Mouse (Mus musculus): ENCODE data around the gene Fancg. TPM values are rescaled to one million over a fixed set of nuclear protein-coding genes. Genes with fewer than 3 reads are reported as not detected.

Gene Fancg
- polyA plus RNA-seq, 1 experiment, result 3.2 TPM

DNA sequence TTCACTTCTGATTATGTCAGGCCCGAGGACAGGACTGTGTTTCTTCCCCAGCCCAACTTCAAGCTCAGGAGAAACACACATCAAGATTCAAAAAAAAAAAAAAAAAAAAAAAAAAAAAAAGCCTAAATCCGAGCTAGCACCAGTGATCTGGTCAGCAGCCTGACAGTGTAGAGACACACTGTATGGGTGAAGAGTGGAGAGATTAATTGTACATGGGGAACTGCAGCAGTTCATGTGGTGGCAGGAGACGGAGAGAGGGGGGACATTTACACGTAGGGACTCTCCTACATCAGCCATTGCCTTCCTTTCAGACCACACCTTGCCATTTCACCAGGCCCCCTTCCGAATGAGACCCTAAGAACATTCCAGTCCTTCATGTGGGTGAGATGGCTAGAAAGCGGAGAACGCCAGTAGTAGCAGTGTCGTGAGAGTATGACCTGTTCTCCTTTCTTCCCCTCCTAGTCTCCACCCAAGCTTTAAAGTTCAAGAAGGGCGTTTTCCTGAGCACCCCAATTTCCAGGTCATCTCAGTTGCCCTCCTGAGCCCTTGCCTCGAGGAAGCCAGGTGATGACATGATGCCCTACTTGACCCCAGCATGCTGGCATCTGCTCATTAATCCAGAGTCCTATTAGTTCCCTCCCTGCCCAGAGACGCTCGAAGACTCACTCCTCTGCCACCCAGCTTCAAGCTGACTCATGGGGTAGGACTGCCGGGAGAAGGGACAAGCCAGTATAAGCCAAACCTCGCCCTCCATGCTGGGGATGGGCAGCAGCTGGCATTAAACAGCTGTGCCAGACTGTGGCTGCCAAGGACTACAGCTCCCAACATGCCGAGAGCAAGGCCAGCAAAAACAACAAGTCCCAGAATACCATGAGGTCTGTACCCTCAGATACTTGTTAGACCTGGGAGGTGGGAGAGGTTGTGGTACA is 28.5 kb upstream of the Fancg start:
- H3K79me2 ChIP-seq (ENCODE audit: control insufficient read depth, insufficient read depth), result no peaks in the 10 kb centered on the region
- no peak overlapping the region for H3K4me3 ChIP-seq (ENCODE audit: insufficient read depth, poor library complexity, severe bottlenecking)
- peak overlapping the region; percentile 18 for H3ac ChIP-seq (ENCODE audit: control insufficient read depth, insufficient read length, low read depth)
- TF ChIP-seq MAX (IDR thresholded peaks at IDR 0.05) (peak; percentile 42), FOSL1 (IDR thresholded peaks at IDR 0.05; ENCODE audit: insufficient read depth, low read length, poor library complexity, severe bottlenecking) (no peak), MYOD1 (IDR thresholded peaks at IDR 0.05; ENCODE audit: control insufficient read depth, insufficient read length, low read depth) (peak; percentile 92)
- no peaks in the 10 kb centered on the region for H3K79me3 ChIP-seq (ENCODE audit: low read depth)
- no peaks in the 10 kb centered on the region for H3K36me3 ChIP-seq (ENCODE audit: control insufficient read depth, insufficient read depth)
- no peaks in the 10 kb centered on the region for H3K27me3 ChIP-seq (ENCODE audit: control insufficient read depth, insufficient read depth, insufficient read length)

DNA sequence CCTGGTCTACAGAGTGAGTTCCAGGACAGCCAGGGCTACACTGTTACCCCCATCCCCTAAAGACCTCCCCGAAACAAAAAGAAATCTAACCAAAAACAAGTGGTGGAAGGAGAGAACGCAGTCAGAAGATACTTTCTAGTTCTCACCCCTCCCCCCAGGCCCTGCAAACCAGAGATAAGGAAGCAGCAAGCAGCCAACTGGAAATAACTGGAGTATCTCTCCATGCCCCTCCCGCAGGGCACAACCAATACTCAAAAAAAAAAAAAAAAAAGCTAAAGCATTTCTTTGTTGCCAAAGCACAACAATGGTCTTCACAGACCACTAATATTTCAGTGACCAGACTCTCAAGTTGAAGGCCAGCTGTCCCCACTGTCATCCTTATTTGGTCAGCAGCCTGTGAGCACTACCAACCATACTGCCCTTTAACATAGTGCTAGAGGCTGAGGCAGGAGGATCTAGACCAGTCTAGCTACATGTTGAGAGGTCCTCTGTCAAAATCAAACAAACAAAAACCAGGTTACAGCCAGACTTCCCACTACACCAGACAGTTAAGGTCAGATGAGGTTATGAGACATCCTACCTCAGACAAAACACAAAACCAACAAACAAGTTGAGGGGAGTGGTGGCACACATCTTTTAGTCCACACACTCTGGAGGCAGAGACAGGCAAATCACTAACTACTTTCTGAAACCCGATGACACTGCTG is 27.7 kb upstream of the Fancg start:
- Histone ChIP-seq H3ac (ENCODE audit: control insufficient read depth, insufficient read length, low read depth) (no peak overlapping the region), H3K79me2 (ENCODE audit: control insufficient read depth, insufficient read depth) (no peaks in the 10 kb centered on the region), H3K79me3 (ENCODE audit: low read depth) (no peaks in the 10 kb centered on the region), H3K4me3 (ENCODE audit: insufficient read depth, poor library complexity, severe bottlenecking) (no peak overlapping the region), H3K36me3 (ENCODE audit: control insufficient read depth, insufficient read depth) (no peaks in the 10 kb centered on the region), H3K27me3 (ENCODE audit: control insufficient read depth, insufficient read depth, insufficient read length) (no peaks in the 10 kb centered on the region)
- TF ChIP-seq CTCF (IDR thresholded peaks at IDR 0.05; ENCODE audit: control insufficient read depth, insufficient read depth, insufficient read length) (no peak), CEBPB (IDR thresholded peaks at IDR 0.05; ENCODE audit: low read depth) (no peak), MYOG (IDR thresholded peaks at IDR 0.05; ENCODE audit: control insufficient read depth, extremely low read depth, insufficient read length) (no peak), MAX (IDR thresholded peaks at IDR 0.05) (no peak), MYOD1 (IDR thresholded peaks at IDR 0.05; ENCODE audit: control insufficient read depth, insufficient read length, low read depth) (no peak), FOSL1 (IDR thresholded peaks at IDR 0.05; ENCODE audit: insufficient read depth, low read length, poor library complexity, severe bottlenecking) (no peak), USF1 (IDR thresholded peaks at IDR 0.05; ENCODE audit: low read depth) (no peak)

DNA sequence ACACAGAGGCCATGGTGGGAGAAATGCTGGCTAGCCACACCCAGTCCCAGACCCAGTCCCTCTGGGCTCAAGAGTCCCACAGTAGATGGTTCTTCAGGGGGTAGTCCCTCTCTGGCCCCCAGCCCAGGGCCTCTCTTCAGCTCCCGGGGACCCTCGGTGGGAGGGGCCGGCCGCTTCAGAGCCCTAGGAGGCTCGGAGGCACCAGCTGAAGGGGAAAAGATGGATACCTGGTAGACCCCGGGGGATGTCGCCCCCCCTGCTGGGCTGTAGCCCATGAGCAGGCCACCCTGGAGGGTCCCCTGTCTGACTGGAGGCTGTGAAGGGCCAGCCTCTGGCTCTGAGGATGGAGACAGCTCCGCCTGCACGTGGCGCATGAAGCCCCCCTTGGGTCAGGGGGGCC is 26.1 kb upstream of the Fancg start:
- Histone ChIP-seq H3K27me3 (ENCODE audit: control insufficient read depth, insufficient read depth, insufficient read length) (no peaks in the 10 kb centered on the region), H3K4me3 (ENCODE audit: insufficient read depth, poor library complexity, severe bottlenecking) (no peak overlapping the region), H3ac (ENCODE audit: control insufficient read depth, insufficient read length, low read depth) (no peak overlapping the region), H3K79me2 (ENCODE audit: control insufficient read depth, insufficient read depth) (no peaks in the 10 kb centered on the region), H3K79me3 (ENCODE audit: low read depth) (no peaks in the 10 kb centered on the region), H3K36me3 (ENCODE audit: control insufficient read depth, insufficient read depth) (no peaks in the 10 kb centered on the region)
- no peak for TF ChIP-seq MYOG (IDR thresholded peaks at IDR 0.05; ENCODE audit: control insufficient read depth, extremely low read depth, insufficient read length)
- no peak for TF ChIP-seq USF1 (IDR thresholded peaks at IDR 0.05; ENCODE audit: low read depth)
- TF ChIP-seq CEBPB (IDR thresholded peaks at IDR 0.05; ENCODE audit: low read depth), result no peak
- no peak for TF ChIP-seq CTCF (IDR thresholded peaks at IDR 0.05; ENCODE audit: control insufficient read depth, insufficient read depth, insufficient read length)
- no peak for TF ChIP-seq MYOD1 (IDR thresholded peaks at IDR 0.05; ENCODE audit: control insufficient read depth, insufficient read length, low read depth)
- TF ChIP-seq MAX (IDR thresholded peaks at IDR 0.05), result no peak
- TF ChIP-seq FOSL1 (IDR thresholded peaks at IDR 0.05; ENCODE audit: insufficient read depth, low read length, poor library complexity, severe bottlenecking), result no peak

DNA sequence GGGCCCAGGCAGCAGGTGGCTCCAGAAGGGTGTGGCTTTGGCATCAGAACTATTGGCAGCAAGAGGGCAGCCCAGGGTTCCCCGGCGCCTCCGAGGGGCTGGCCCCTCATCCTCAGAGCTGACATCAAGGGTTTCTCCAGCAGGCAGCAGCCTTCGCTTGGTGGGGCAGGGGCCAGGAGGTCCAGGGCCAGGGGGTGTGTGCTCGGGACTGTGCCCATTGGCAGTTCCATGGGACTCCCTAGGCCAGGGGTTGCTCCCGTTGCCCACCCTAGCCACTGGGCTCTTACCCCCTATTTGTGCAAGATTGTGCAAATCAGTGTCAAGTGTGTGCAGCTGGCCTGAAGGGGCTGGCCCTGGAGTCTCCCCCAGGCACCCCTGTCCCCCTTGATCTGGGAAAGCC is 25.5 kb upstream of the Fancg start:
- no peaks in the 10 kb centered on the region for H3K27me3 ChIP-seq (ENCODE audit: control insufficient read depth, insufficient read depth, insufficient read length)
- H3K36me3 ChIP-seq (ENCODE audit: control insufficient read depth, insufficient read depth), result no peaks in the 10 kb centered on the region
- no peak for TF ChIP-seq MYOD1 (IDR thresholded peaks at IDR 0.05; ENCODE audit: control insufficient read depth, insufficient read length, low read depth)
- no peak for TF ChIP-seq CTCF (IDR thresholded peaks at IDR 0.05; ENCODE audit: control insufficient read depth, insufficient read depth, insufficient read length)
- TF ChIP-seq MYOG (IDR thresholded peaks at IDR 0.05; ENCODE audit: control insufficient read depth, extremely low read depth, insufficient read length), result no peak
- TF ChIP-seq USF1 (IDR thresholded peaks at IDR 0.05; ENCODE audit: low read depth), result no peak
- H3ac ChIP-seq (ENCODE audit: control insufficient read depth, insufficient read length, low read depth), result no peak overlapping the region
- H3K79me3 ChIP-seq (ENCODE audit: low read depth), result no peaks in the 10 kb centered on the region
- no peak overlapping the region for H3K4me3 ChIP-seq (ENCODE audit: insufficient read depth, poor library complexity, severe bottlenecking)
- peaks cover 4% of the 10 kb centered on the region for H3K79me2 ChIP-seq (ENCODE audit: control insufficient read depth, insufficient read depth)

DNA sequence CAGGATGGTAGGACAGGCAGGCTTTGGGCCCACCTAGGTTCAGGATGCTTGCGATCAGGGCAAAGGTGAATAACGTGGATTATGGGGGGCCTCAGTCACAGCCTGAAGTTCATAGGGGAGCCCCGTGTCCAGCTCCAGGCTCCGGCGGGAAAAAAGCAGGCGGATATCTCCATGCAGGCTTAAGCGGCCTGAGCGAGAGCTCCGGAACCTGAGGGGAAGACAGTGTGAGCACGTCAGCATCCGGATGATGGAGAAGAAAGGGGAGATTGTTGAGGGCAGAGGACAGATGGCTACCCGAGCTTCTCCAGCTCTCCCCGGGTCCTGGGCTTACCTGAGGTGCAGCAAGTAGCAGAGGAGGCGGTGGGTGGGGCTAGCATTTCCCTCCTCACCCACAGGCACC is 23.2 kb upstream of the Fancg start:
- TF ChIP-seq MAX (IDR thresholded peaks at IDR 0.05) (no peak), FOSL1 (IDR thresholded peaks at IDR 0.05; ENCODE audit: insufficient read depth, low read length, poor library complexity, severe bottlenecking) (no peak)
- H3K79me2 ChIP-seq (ENCODE audit: control insufficient read depth, insufficient read depth), result peaks cover 18% of the 10 kb centered on the region
- no peaks in the 10 kb centered on the region for H3K79me3 ChIP-seq (ENCODE audit: low read depth)
- no peak overlapping the region for H3K4me3 ChIP-seq (ENCODE audit: insufficient read depth, poor library complexity, severe bottlenecking)
- H3K36me3 ChIP-seq (ENCODE audit: control insufficient read depth, insufficient read depth), result peaks cover 11% of the 10 kb centered on the region
- no peaks in the 10 kb centered on the region for H3K27me3 ChIP-seq (ENCODE audit: control insufficient read depth, insufficient read depth, insufficient read length)
- no peak overlapping the region for H3ac ChIP-seq (ENCODE audit: control insufficient read depth, insufficient read length, low read depth)

DNA sequence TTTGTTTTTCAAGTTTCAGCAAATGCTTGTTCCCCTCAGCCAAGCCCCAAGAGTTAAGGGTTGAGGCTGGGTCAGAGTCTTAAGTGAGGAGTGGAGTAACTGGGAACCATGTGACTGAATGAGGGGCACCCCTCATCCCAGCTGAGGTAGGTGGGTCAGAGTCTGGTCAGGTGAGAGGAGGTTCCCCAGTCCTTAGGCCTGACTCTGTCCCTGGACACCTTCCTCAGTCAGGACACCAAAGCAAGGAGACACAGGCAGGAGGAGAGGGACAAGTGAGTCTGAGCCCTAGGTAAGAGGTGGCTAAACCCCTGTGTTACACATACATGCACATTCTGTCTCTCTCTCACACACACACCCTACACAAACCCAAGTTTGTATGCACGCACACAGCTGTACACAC is 22.2 kb upstream of the Fancg start:
- H3ac ChIP-seq (ENCODE audit: control insufficient read depth, insufficient read length, low read depth), result no peak overlapping the region
- H3K4me3 ChIP-seq (ENCODE audit: insufficient read depth, poor library complexity, severe bottlenecking), result no peak overlapping the region
- H3K27me3 ChIP-seq (ENCODE audit: control insufficient read depth, insufficient read depth, insufficient read length), result no peaks in the 10 kb centered on the region
- H3K79me2 ChIP-seq (ENCODE audit: control insufficient read depth, insufficient read depth), result peaks cover 18% of the 10 kb centered on the region
- no peaks in the 10 kb centered on the region for H3K79me3 ChIP-seq (ENCODE audit: low read depth)
- no peak for TF ChIP-seq FOSL1 (IDR thresholded peaks at IDR 0.05; ENCODE audit: insufficient read depth, low read length, poor library complexity, severe bottlenecking)
- TF ChIP-seq CTCF (IDR thresholded peaks at IDR 0.05; ENCODE audit: control insufficient read depth, insufficient read depth, insufficient read length), result no peak
- no peak for TF ChIP-seq CEBPB (IDR thresholded peaks at IDR 0.05; ENCODE audit: low read depth)
- TF ChIP-seq MYOD1 (IDR thresholded peaks at IDR 0.05; ENCODE audit: control insufficient read depth, insufficient read length, low read depth), result no peak
- TF ChIP-seq MAX (IDR thresholded peaks at IDR 0.05), result no peak
- no peak for TF ChIP-seq MYOG (IDR thresholded peaks at IDR 0.05; ENCODE audit: control insufficient read depth, extremely low read depth, insufficient read length)
- no peak for TF ChIP-seq USF1 (IDR thresholded peaks at IDR 0.05; ENCODE audit: low read depth)
- H3K36me3 ChIP-seq (ENCODE audit: control insufficient read depth, insufficient read depth), result peaks cover 21% of the 10 kb centered on the region

Measured in C2C12 (cell line).